Mouse (Mus musculus) gastrocnemius, postnatal 10 days (tissue): ENCODE results near the gene Heyl. TPM values are rescaled to one million over a fixed set of nuclear protein-coding genes. Genes with fewer than 3 reads are reported as not detected.
A peak's percentile ranks its signal among the peaks of the same experiment; 100 is the strongest.

ENCODE experiments used
- DNase-seq: peaks from one replicate; pipeline ENCODE4 v3.0.0; 2021; ENCODE audit warnings: mixed read lengths
- long read RNA-seq, 2 experiments: library from polyadenylated mRNA; stranded (forward); transcript quantifications; one replicate each; pipeline ENCODE4 v2.0.0; 2021
- total RNA-seq, 2 experiments: library from RNA; stranded (reverse); gene quantifications; 2 replicates each; pipeline ENCODE4 v1.2.3; 2021

Gene Heyl
- total RNA-seq = 10 to 100 TPM; 21.2 to 27.4 TPM
- long read RNA-seq, experiment 1, full-length matches to known transcripts = 26 of 34 reads
- long read RNA-seq, experiment 1, partial matches to known transcripts = 0 of 34 reads
- long read RNA-seq, experiment 1, other reads (novel, unspliced or antisense) = 8 of 34 reads
- long read RNA-seq, experiment 2, full-length matches to known transcripts = 24 of 33 reads
- long read RNA-seq, experiment 2, partial matches to known transcripts = 0 of 33 reads
- long read RNA-seq, experiment 2, other reads (novel, unspliced or antisense) = 9 of 33 reads

- DNase-seq = peak; percentile 74
Observed at GRCm38 (mm10) chr4:123233492-123234084, at the start of gene Heyl. Gene Heyl, plus strand, starts transcription at chr4:123233556.

- no peak for DNase-seq
Observed at GRCm38 (mm10) chr4:123184816-123185215, 48.5 kb upstream of the Heyl start.

- DNase-seq = no peak
Observed at GRCm38 (mm10) chr4:123192336-123192735, 41.0 kb upstream of the Heyl start.

- no peak for DNase-seq
Observed at GRCm38 (mm10) chr4:123193791-123194190, 39.6 kb upstream of the Heyl start.

GRCm38 (mm10) chr4:123196695-123197094, 36.7 kb upstream of the Heyl start:
- DNase-seq = no peak

GRCm38 (mm10) chr4:123200771-123201185, 32.6 kb upstream of the Heyl start:
- peak; percentile 81 for DNase-seq

GRCm38 (mm10) chr4:123201186-123202093, 31.9 kb upstream of the Heyl start, which contains the start of gene Nt5c1a:
Gene Nt5c1a, plus strand, starts transcription at chr4:123201504.
- peak; percentile 47 for DNase-seq

- DNase-seq = no peak
Observed at GRCm38 (mm10) chr4:123202094-123202420, 31.3 kb upstream of the Heyl start.

- DNase-seq = no peak
Observed at GRCm38 (mm10) chr4:123207337-123207736, 26.0 kb upstream of the Heyl start.

- DNase-seq = no peak
Observed at GRCm38 (mm10) chr4:123210996-123211395, 22.4 kb upstream of the Heyl start.

- DNase-seq = no peak
Observed at GRCm38 (mm10) chr4:123211453-123211852, 21.9 kb upstream of the Heyl start.

GRCm38 (mm10) chr4:123212330-123212729, 21.0 kb upstream of the Heyl start:
- DNase-seq = no peak

GRCm38 (mm10) chr4:123213975-123214374, 19.4 kb upstream of the Heyl start:
- DNase-seq = no peak

GRCm38 (mm10) chr4:123215367-123215766, 18.0 kb upstream of the Heyl start:
- no peak for DNase-seq

- peak; percentile 48 for DNase-seq
Observed at GRCm38 (mm10) chr4:123216782-123217181, 16.6 kb upstream of the Heyl start.

- DNase-seq = peak; percentile 85
Observed at GRCm38 (mm10) chr4:123219720-123220357, 13.5 kb upstream of the Heyl start.

- no peak for DNase-seq
Observed at GRCm38 (mm10) chr4:123220637-123221036, 12.7 kb upstream of the Heyl start.

- DNase-seq = no peak
Observed at GRCm38 (mm10) chr4:123223309-123223708, 10.0 kb upstream of the Heyl start.

GRCm38 (mm10) chr4:123225718-123226403, 7.5 kb upstream of the Heyl start:
- peak; percentile 50 for DNase-seq

- DNase-seq = peak; percentile 72
Observed at GRCm38 (mm10) chr4:123227707-123228106, 5.6 kb upstream of the Heyl start.

- peak; percentile 57 for DNase-seq
Observed at GRCm38 (mm10) chr4:123228270-123228669, 5.1 kb upstream of the Heyl start.

GRCm38 (mm10) chr4:123229166-123229565, 4.2 kb upstream of the Heyl start:
- peak; percentile 44 for DNase-seq
